Mouse (Mus musculus) urinary bladder, postnatal 4 days (tissue): Measurements from ENCODE around the gene Ppfia1.

ENCODE experiments used
- DNase-seq, 2 experiments: peaks; one replicate each; pipeline ENCODE4 v3.0.0; 2021 to 2022; ENCODE audit warnings: low spot score in 2 of 2

Gene Ppfia1

DNA sequence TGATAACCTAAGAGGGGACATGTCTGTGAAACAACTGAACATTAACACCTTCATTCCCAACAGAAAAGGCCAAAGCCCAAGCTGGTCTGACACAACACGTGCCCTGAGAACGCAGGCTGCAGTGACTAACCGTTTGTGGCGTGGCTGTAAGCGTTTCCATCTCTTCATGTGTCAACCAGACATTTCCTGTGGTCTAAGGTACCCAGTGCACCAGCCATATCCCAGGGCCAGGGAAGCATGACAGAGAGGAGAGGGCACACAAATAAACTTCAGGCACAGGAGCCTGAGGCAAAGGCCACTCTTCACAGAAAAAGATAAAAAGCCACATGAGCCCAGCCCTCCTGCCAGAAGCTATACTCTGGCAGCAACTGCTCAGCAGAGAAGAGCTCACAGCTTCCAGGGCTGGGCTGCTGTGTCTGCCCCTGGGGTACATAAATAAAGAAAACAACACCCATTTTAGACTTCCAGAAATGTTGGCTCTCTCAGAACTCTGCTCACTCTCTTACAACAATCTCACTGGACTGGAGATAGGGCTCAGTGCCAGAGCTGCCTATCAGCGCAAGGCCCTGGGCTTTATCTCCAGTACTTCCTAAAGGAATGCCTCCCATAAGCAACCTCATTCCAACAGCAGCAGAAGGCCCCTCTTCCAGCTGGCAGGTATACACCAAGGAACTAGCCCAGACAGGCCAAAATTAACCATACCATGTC lies 64.3 kb downstream of the Ppfia1 start:
- peak in 1 of 2 experiments; percentile 47 for DNase-seq

DNA sequence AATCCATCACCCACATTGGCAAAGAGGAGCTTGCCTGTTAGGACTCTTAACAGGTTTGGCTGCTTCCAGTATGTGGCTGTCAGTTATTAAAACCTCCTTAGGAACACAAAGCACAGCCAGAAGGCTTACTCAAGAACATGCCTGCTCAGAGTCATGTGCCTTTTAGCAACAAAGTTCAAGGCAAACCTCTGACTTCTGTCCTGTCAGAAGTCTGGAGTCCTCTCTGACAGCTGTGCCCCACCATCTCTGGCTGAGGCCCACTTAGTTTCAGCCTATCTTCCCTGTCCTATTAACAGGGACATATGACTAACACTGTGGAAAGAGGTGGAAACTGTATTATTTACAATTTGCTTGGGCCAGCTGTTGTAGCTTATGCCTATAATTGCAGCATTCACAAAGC lies 73.2 kb downstream of the Ppfia1 start:
- no peak for DNase-seq

DNA sequence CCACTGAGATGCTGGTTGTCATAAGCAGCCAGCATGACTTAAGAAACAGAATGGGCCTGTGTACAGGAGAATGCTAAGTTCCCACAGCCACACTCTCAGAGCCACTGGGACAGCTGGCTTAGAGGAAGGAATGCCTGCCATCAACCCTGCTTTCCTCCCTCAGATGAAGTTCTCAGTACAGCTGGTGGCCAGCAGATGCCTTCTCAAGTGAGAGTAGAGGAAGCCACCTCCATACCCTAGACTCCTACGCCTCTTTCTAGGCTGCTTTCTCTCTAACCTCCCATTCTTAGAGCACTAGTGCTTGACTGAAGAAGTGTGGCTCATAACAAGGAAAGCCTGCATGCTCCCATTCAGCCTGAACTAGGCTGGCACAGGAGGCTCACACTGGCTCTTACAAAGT lies 74.0 kb downstream of the Ppfia1 start:
- DNase-seq: no peak

DNA sequence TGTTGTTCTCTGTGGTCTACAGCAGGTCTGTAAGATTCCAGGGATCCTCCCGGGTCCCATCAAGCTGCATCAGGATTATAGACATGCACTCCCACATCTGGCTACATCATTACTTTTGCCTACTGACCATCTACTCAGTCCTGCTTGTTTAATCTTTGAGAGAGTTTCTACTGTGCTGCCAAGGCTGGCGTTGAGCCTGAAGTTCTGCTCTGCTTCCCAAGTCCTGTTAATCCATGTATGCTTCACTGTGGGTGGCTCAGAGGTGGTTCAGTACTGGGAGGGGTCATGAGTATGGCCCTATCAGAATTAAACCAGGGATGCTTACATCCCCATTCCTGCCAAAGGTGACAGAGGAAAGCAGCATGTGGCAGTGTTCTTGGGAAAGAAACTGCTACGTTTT lies 77.8 kb downstream of the Ppfia1 start:
- no peak for DNase-seq

DNA sequence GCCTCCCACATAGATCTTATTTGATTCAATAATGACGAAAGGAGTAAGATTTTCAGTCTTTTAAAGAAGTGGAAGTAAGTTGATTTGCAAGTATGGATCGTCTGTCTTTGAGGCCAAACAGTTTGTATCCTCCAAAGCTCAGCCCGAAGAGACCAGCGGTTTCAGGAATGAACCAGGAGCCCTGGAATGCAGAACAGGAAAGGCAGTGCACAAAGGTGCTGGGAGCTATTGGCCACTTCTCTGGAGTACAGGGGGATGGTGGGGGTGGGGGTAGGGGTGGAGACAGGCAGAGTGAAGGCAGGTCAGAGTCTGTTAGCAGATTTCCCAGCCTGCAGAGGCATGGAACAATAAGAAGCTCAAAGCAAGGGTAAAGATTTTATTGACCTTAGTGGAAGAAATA lies 80.0 kb downstream of the Ppfia1 start:
- no peak for DNase-seq

DNA sequence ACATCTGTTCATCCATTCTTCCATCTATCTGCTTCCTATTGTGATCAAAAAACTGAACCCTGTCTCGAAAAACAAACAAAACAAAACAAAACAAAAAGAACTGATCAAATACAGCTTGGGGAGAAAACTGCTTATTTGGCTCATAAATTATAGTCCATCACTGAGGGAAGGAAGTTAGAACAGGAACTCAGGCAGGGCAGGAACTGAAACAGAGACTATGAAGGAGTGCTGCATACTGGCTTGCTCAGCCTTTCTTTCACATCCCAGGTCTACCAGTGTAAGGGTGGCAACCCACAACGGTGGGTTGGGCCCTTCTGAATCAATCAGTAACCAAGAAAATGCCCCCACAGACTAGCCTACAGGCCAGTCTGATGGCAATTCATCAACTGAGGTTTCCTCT lies 82.4 kb downstream of the Ppfia1 start:
- DNase-seq: no peak

DNA sequence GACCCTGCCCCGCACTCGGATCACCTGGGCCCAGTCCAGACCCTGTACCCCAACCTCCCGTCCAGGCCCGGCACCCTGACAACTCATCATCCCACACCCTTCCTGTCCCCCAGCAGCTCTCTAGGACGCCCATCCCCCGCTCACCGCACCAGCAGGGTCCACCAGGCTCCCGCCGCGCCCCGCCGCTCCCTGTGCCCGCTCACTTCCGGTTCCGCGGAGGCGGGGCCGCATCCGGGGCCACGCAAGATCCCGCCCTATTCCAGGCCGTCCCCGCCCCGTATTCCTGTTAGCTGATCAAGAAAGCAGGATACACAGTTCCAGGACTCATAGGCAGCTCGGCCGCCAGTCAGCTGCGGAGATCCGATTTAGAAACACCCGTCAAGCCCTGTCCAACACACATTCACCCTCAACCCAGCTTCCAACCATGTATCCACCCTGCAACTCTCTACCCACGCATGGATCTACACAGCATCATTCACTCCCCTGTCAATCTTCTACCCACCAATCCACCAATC lies 82.9 kb downstream of the Ppfia1 start, which contains the start of gene Cttn:
Gene Cttn (minus strand): TSS at position 465 of the 515 bp plus-strand sequence.
- peak; percentile 84 to 91 for DNase-seq

DNA sequence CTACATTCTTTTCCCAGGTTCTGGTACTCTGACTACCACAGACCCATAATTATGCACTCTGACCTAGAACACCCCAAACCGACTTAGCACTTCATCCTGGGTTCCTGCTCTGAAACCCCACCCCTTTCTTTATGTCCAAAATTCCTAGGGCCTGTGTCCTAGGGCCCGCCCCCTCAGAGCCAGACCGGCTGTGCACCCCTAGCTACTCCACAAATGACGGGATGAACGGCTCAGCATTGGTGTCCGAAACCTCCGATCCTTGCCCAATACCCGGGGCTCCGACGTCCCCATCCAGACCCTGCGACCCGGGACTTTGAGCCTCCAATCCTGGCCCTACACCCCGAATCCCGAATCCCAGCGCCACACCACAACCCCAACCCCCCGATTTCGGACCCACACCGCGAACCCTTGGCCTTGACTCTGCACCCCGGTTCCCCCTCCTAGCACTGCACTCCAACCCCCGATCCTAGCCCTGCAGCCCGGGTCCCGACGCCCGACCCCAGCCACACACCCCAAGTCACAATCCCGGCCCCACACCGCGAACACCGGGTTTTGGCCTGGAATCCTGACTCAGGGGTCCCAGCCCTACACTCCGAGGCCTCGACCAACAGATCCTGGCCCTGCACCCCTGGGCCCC lies 83.5 kb downstream of the Ppfia1 start:
- no peak for DNase-seq

DNA sequence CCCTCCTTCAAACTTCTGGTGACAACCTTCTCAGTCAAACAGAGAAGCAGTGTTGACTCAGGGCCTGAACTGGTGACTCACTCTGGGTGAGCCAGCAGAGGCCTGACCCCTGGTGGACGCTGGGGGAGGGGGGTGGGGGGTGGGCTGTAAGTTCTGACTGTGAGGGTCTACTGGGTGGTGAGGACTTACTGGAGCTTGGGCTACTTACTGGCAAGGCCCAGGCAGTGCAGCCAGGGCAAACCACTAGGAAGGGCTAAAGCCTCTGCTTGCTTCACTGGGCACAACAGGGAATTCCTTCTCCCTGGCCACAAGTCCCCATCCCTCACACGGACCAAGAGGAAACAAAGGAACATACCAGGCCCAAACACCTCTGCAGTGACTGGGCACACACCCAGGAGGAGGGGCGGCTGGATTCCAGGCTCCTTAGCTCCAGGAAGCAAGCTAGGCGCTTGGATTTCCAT lies 84.3 kb downstream of the Ppfia1 start:
- DNase-seq: no peak

DNA sequence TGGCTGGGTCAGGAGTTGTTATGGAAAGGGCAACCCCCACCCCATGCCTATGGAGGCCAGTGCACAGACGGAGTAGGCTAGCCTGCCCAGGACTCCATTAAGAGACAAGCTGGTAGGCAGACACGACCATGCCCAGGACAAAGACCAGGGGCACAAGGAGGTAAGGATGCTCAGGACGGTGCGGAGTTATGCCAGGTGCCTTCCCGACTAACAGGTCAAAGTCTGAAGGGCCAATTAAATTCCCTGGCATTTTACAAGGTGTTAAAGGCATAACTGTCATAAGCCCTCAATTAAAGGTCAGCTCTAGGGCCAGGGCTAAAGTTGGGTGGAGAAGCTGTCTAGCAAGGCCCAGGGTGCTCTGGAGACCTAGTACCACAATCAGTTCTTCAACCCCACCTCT lies 84.8 kb downstream of the Ppfia1 start:
- no peak for DNase-seq

DNA sequence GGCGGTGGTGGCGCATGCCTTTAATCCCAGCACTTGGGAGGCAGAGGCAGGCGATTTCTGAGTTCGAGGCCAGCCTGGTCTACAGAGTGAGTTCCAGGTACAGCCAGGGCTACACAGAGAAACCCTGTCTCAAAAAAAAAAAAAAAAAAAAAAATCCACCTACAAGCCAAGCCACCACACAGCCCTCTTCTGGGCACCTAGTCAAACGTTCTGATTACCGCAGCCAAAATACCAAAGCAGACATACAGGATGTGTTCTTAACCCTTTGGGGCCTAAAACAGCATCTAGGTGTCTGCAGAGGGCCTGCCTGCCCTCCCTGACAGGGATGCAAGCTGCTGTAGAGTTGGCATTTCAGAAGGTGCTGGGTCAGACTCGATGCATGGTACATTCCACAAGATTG lies 91.0 kb downstream of the Ppfia1 start:
- DNase-seq: no peak

DNA sequence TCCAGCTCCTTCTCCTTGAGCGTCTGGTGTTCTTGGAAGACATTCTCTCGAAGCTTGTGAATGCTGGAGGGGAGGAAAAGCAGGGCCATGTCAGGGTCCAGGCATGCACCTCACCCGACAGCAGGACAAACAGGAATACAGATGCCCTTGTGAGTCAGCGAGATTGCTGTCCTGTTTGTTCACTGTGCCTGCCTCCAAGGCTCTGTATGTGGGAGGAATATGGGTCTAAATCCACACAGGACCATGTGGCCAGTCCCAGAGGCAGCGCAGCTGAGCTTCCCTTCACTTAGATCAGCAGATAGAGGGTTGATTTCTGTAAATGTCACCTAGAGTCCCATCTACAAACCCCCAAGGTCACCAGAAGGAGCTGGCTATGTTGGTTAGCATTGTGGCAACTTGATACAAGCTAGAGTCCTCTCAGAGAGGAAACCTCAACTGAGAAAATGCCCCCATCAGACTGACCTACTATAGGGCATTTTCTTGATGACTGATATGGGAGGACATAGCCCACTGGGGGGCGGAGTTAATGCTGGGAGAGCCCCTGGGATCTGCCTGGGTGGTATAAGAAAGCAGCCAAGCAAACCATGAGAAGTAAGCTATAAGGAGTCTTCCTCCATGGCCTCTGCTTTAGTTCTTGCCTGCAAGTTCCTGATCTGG lies 92.2 kb downstream of the Ppfia1 start:
- no peak for DNase-seq

DNA sequence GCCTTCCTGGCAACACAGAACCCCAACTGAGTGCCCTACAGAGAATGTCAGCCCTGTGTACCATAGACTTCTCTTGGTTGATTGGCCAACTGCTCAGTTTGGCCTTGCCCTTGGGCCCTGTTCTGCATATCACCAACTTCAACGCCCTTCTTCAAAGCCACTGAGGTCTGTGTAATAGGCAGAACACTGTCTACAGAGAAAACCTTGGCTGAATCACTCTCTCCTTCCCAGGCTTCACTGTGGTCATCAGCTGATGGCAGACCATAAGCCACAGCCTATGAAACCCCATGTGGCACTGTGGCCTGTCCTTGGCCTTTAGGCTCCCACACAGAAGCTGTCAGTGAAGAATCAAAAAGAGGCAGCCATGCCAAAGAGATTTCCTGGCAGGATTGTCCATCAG lies 94.6 kb downstream of the Ppfia1 start:
- no peak for DNase-seq

DNA sequence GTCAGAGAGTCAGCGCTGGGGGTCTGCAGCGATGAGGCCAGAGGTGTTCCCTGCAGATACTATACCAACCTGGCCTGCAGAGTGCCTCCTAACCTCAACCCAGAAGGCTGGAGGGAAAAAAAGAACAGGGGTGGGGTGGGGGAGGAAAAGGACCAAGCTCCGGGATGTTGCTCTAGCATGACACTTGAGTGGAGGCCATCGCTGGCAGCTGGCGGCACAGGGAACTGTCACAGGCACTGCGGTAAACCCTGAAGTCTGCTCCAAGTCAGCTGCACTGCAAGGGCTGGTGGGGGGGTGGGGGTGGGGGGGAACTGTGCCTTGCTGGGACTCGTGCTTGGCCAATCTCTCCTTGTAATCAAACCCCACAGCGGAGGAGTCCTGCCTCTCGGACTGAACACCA lies 102.9 kb downstream of the Ppfia1 start:
- no peak for DNase-seq

DNA sequence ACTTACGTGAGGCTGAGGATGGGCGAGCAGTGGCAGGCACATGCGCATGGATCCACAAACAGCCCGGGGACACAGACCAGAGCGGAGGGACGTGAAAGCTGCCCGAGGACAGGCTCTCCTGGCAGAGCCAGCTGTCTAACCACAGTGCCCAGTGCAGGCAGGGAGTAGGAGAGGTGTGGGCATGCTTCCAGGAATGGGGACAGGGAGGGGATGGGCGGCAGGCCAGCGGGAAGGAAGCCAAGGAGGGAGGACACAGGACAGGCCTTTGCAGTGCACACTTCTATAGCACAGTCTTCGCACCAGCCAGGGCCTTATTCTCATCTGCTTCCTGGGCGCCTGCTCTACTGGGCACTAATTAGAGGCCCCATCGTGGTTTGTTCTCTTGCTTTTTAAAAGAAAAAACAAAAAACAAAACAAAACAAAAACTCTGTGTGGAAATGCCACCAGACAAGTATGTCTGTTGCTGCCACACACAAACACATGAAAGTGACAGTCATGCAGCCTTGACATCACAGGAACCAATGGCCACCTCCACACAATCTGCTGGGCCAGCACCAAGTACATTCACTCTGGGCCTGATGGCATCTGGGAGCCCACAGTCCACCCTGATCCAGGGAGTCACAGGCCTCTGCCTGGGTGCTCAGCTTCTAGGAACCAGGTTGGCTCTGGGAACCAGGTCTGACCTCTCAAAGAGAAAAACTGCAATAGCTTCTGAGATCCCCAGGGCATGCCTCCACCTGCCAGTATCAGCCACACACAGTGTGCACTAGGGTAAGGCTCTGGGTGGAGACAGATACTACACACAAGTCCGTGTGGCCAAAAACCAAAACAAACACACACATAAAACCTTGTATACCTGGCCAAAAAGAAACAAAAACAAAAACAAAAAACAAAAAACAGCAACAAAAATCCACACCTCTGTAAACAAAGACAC lies 103.6 kb downstream of the Ppfia1 start:
- peak; percentile 71 to 79 for DNase-seq

DNA sequence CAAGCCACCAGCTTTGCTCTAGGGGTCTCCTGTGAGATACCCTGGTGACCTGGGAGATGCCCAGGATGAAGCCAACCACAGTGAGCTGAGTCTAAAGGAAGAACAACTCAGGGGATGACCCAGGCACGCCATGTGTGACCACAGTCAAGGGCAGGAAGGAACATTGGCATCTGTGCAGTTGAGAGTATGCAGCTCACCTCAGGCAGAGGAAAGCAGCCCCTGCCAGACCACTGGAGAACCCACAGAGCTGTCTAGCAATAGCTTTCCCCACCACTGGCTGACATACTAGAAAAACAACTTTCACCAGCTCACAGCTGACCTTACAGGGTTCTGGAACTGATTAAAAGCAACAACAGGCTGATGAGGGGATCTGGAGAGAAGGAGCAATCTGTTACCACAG lies 105.3 kb downstream of the Ppfia1 start:
- no peak for DNase-seq

DNA sequence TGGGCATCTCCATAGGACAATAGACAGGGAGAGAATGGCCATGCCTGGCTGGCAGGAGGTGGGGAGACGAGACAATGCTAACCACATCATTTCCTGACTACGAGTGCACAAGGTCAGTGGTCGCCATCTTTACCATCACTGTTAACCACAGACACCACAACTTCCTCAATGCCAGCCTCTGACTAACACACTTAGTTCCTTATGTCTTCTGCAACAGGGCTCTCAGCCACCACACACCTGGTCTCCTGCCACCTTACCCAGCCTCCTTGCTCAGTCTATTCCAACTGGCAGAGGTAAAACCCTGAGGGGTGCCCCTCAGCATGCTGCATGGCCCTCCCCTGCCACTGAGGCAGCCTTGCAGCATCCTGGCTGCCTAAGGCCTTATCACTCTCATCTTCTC lies 106.4 kb downstream of the Ppfia1 start:
- DNase-seq: no peak

DNA sequence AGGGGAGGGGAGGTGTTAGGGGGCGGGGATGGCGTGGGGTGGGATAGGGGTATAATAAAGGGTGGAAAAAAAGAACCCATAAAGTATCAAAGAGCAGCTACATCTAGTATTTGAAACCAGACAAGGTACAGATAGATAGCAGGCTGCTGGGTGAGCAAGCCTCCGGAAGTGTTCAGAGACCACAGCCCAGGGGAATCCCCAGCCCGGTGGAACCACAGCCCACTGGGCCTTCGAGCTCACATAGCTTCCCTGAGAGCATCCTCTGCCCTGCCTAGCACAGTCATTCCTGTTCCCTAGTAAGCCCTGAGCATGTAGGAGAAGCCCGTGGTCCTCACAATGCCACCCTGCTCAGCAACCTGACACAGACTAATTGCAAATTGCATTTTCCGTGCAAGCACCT lies 108.7 kb downstream of the Ppfia1 start:
- no peak for DNase-seq

DNA sequence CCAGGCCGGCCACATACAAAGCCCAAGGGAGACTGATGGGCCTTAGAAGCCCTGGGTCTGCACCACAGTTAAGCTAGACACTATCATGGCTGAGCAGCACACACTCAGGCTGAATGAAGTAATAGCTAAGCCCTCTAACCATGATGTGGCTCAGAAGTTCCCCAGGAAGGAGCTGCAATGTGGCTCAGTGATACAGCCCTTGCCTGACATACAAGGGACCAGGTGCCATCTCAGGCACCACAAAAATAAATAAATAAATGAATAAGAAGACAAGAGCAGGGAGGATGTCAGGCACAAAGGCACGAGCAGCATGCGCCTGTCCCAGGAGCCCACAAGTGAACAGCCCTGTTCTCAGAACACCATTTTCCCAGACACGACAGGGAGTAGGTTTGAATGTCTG lies 111.6 kb downstream of the Ppfia1 start:
- DNase-seq: no peak

DNA sequence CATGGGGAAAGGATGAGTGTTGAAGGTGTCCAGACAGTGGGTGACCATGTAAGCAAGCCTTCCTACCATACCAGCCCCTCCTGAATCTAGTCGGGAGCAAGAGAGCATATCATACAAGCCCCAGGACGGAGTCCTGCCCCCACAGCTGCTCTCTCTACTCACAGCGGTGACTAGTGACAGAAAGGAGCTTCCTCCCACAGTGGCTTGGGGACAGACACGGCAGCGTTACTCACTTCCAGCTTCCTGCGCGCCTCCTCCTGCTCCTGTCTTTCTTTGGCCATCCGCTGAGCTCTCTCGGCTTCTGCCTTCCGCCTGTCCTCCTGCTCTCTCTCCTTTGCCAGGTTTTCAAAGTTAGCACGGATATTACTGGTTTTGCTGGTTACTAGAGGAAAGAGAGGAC lies 112.1 kb downstream of the Ppfia1 start:
- DNase-seq: no peak

DNA sequence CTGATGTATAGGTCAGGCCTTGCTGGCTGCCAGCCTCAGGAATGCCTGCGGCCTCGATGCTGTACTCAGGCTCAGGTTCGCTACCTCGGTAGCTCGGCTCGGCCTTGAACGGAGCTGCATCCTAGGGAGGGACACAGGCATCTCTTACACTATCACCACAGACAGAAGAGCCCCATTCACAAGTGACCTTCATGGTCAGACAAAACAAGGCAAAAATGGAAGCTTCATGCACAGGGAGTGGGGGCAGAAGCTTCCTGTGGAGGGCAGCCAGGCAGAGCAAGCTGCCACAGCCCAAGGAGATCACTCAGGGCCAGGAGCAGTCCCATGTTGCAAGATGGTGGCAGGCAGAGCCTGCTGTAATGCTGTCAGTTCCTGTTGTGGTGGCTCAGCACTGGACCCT lies 114.7 kb downstream of the Ppfia1 start:
- DNase-seq: no peak

DNA sequence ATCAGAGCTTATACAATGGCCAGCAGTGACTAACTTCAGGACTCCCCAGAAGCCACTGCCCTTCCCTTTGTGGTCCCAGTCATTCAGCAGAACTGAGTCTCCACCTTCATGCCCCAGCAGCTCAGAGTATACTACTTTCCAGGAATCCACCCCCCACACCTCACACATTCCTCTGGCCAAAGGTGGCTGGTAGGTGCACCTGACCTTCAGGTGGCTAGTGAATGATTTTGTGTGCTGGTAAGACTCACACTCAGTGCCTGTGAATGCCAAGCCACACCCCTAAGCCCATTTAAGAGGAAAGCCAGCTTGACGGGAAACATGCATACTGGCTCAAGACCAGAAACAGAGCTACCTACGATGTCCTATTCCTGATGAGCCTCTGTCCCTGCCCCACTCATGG lies 120.6 kb downstream of the Ppfia1 start:
- DNase-seq: no peak
